Mouse (Mus musculus): Measurements from ENCODE around the gene Cs. TPM values are rescaled to one million over a fixed set of nuclear protein-coding genes. Genes with fewer than 3 reads are reported as not detected.

Gene Cs
- polyA plus RNA-seq, 1 experiment from 2014 or later = 149 TPM

DNA sequence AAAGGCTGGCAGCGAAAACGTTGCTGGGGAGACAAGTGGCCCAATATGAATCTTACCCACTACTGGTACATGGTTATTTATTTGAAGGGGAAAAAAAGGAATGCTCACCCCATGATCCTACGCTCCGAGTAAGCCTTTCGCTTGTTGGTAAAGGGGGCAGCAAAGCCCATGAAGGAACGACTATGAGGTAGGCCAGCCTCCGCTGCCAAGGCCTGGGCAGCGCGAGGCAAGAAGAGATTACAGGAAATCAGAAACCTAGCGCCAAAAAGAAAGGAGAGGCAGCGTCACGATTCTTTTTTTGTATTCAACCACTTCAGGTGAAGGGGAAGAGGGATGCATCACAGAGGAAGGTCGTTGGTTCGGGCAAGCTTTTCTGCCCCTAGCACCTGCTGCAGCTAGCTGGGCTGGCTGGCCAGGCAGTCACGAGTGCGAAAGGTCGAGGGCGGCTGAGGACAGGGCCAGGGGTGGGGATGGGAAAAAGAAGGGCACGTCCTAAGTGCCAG lies 30.4 kb downstream of the Cs start:
- Histone ChIP-seq H3K4me3 (replicated peaks) (peak overlapping the region; percentile 81), H3K27me3 (no peaks in the 10 kb centered on the region), H3K9me3 (replicated peaks) (no peaks in the 10 kb centered on the region), H3K4me1 (replicated peaks) (peaks cover 35% of the 10 kb centered on the region), H3K36me3 (peaks cover 28% of the 10 kb centered on the region), H3K4me2 (peak overlapping the region; percentile 97), H3K9ac (peak overlapping the region; percentile 86), H3K27ac (peak overlapping the region; percentile 95)
- no peak for ATAC-seq (ENCODE audit: low read depth)
- WGBS (ENCODE audit: insufficient replicate concordance) = 23% methylated on average over 19 of the region's 19 CpGs
- DNase-seq = no peak

DNA sequence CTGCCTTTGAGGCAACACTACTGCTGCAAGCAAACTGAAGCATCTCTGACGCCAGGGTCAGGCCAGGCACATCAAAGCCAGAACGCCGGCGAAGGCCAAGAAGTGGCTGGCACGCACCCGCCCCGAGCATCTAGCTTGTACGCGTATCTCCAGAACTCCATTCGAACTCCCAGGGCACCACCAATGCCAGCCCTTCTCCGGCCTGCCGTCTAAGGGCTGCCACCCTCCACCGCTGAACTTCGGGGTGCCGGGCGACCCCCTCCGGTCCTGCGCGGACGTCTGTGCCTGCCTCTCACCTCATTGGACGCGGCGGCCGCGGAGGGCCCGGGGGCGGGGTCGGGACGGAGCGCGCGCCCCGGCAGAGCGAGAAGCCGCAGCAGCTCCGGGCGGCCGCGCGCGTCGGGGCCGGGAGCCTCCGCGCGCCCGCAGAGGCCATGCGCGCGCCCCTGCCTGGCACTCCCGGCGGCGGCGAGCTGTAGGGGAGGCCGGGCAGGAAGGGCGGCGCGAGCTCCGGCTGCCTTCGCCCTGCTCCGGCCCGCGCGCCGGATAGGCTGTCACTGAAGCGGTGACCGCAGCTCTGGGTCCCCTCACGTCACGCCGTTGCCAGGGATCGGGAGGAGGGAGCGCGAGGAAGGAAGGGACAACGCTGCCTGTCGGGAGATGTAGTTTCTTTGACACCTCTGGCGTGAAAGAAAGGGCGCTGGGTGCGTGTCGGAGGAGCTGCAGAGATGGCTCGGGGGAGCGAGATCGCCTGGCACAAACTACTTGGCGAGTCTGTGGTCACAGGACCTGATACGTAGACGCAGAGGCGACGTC lies 31.1 kb downstream of the Cs start, which contains the start of gene Coq10a:
TSS of gene Coq10a (minus strand) at position 596 of the 816 bp plus-strand sequence.
- Histone ChIP-seq H3K27ac (peak within 1 kb of the TSS; percentile 95), H3K9ac (peak within 1 kb of the TSS; percentile 86), H3K27me3 (no peaks in the 10 kb centered on the region), H3K36me3 (peaks cover 22% of the 10 kb centered on the region), H3K4me2 (peak within 1 kb of the TSS; percentile 97), H3K4me3 (replicated peaks) (peak within 1 kb of the TSS; percentile 81), H3K9me3 (replicated peaks) (no peaks in the 10 kb centered on the region), H3K4me1 (replicated peaks) (peaks cover 42% of the 10 kb centered on the region)
- under 1% methylated on average over 85 of the region's 87 CpGs for WGBS (ENCODE audit: insufficient replicate concordance)
- ATAC-seq (ENCODE audit: low read depth) = peak; percentile 88
- DNase-seq = peak; percentile 80

DNA sequence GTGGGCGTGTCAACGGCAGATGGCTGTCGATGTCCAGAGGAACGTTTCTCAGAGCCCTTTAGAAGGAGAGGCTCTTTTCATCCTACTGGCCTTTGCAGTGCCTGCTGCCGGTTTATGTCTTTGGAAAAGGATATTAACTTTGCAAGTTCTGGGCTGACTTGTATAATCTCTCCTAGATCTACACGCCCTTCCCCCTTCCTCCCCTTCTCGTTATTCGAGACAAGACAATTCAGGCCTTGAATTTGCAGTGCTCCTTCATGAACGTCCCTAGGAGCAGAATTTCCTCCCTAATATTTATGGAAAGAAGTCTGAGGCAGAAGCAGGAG lies 31.6 kb downstream of the Cs start:
- Histone ChIP-seq H3K9ac (peak overlapping the region; percentile 86), H3K4me3 (replicated peaks) (peak overlapping the region; percentile 81), H3K4me2 (peak overlapping the region; percentile 97), H3K36me3 (peaks cover 17% of the 10 kb centered on the region), H3K9me3 (replicated peaks) (no peaks in the 10 kb centered on the region), H3K27ac (peak overlapping the region; percentile 95), H3K27me3 (no peaks in the 10 kb centered on the region), H3K4me1 (replicated peaks) (peaks cover 44% of the 10 kb centered on the region)
- WGBS (ENCODE audit: insufficient replicate concordance) = 1% methylated on average over 9 of the region's 9 CpGs
- ATAC-seq (ENCODE audit: low read depth) (no peak), DNase-seq (no peak)

DNA sequence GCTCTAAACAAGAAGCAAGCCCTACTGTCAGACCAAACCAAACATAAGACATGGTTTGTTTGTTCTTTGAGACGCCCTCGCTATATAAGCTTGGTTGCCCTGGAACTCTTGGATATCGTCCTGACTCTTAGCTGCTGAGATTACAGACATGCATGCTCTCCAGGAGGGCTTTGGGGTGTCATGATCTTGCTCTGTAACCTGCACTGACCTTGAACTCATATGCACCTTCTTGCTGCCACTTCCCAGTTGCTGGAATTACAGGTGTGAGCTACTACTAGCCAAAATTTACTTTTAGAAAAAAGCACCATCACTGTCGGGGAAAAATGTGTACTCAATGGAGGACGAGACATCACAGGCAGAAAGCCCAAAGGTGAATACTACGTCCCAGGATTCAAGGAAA lies 32.1 kb downstream of the Cs start:
- no peak for DNase-seq
- Histone ChIP-seq H3K9me3 (replicated peaks) (no peaks in the 10 kb centered on the region), H3K9ac (peak overlapping the region; percentile 86), H3K27ac (peak overlapping the region; percentile 95), H3K36me3 (peaks cover 13% of the 10 kb centered on the region), H3K4me1 (replicated peaks) (peaks cover 44% of the 10 kb centered on the region), H3K4me2 (peak overlapping the region; percentile 97), H3K4me3 (replicated peaks) (peak overlapping the region; percentile 81), H3K27me3 (no peaks in the 10 kb centered on the region)
- no peak for ATAC-seq (ENCODE audit: low read depth)
- 73% methylated on average over 6 of the region's 6 CpGs for WGBS (ENCODE audit: insufficient replicate concordance)

DNA sequence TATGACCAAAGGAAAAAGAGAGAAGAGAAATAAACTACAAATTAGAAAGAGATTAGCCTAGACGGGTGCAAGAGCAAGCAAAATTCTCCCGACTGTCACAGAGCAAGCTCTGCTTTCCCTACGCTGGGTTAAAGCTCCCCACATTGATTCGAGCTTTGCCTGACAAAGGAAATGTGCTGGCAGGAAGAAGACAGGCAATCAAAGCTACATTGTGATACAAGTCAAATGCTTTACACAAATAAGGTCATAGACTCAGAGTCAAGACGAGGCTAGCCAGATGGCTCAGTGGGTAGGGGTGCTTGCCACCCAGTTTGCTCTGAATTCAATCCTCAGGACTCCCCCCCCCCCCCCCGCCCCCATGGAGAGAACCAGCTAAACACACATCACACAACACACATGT lies 32.5 kb downstream of the Cs start:
- Histone ChIP-seq H3K27ac (no peak overlapping the region), H3K4me2 (peak overlapping the region; percentile 97; the same call in 1 of the 2 replicates), H3K36me3 (peaks cover 9% of the 10 kb centered on the region), H3K9ac (0 out of 2 replicates have a peak overlapping the region, but pooled peaks have one; percentile 86), H3K4me1 (replicated peaks) (peaks cover 44% of the 10 kb centered on the region), H3K9me3 (replicated peaks) (no peaks in the 10 kb centered on the region), H3K4me3 (replicated peaks) (no peak overlapping the region), H3K27me3 (no peaks in the 10 kb centered on the region)
- WGBS (ENCODE audit: insufficient replicate concordance) = 72% methylated on average over 6 of the region's 6 CpGs
- DNase-seq (no peak), ATAC-seq (ENCODE audit: low read depth) (no peak)

DNA sequence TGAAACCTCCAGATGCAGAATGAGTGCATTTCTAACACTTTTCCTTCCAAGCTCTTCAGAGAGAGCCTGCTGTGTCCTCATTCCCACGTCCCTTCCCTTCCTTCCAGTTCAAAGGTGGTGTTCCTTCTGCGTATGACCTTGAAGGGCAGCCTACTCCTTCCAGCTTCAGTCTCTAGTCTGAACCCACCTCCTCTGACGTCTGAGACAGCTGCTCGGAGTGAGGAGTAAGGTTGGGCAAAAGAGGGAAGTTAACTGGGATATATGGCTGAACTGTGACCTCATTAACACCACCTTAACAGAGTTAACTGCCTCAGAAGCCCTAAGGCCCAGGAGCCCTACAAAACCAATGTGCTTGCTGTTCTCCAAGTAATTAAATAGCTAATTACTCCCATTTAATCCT lies 33.1 kb downstream of the Cs start:
- no peak overlapping the region for H3K9ac ChIP-seq
- H3K27me3 ChIP-seq = no peaks in the 10 kb centered on the region
- ATAC-seq (ENCODE audit: low read depth) (no peak), DNase-seq (no peak)
- H3K27ac ChIP-seq = no peak overlapping the region
- H3K4me2 ChIP-seq = no peak overlapping the region
- 0 out of 2 replicates have a peak, but pooled peaks cover 3% of the 10 kb centered on the region for H3K36me3 ChIP-seq
- peaks cover 44% of the 10 kb centered on the region for H3K4me1 ChIP-seq (replicated peaks)
- H3K9me3 ChIP-seq (replicated peaks) = no peaks in the 10 kb centered on the region
- 52% methylated on average over 4 of the region's 4 CpGs for WGBS (ENCODE audit: insufficient replicate concordance)
- H3K4me3 ChIP-seq (replicated peaks) = no peak overlapping the region

DNA sequence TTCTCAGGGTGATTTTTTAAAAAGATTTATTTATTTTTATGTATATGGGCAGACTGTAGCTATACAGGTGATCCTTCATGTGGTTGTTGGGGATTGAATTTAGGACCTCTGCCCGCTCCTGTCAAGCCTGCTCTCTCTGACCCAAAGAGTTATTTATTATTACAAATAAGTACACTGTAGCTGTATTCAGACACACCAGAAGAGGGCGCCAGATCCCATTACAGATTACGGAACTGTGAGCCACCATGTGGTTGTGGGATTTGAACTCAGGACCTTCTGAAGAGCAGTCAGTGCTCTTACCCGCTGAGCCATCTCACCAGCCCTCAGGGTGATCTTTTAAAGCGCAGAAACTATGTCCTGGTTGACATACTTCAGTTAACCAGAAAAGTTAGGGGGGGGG lies 34.6 kb downstream of the Cs start:
- H3K4me2 ChIP-seq = no peak overlapping the region
- no peak for ATAC-seq (ENCODE audit: low read depth)
- no peaks in the 10 kb centered on the region for H3K9me3 ChIP-seq (replicated peaks)
- H3K27me3 ChIP-seq = no peaks in the 10 kb centered on the region
- WGBS (ENCODE audit: insufficient replicate concordance) = 68% methylated on average over 5 of the region's 5 CpGs
- DNase-seq = no peak
- H3K4me3 ChIP-seq (replicated peaks) = no peak overlapping the region
- peaks cover 43% of the 10 kb centered on the region for H3K4me1 ChIP-seq (replicated peaks)
- H3K9ac ChIP-seq = no peak overlapping the region
- no peaks in the 10 kb centered on the region for H3K36me3 ChIP-seq
- no peak overlapping the region for H3K27ac ChIP-seq

DNA sequence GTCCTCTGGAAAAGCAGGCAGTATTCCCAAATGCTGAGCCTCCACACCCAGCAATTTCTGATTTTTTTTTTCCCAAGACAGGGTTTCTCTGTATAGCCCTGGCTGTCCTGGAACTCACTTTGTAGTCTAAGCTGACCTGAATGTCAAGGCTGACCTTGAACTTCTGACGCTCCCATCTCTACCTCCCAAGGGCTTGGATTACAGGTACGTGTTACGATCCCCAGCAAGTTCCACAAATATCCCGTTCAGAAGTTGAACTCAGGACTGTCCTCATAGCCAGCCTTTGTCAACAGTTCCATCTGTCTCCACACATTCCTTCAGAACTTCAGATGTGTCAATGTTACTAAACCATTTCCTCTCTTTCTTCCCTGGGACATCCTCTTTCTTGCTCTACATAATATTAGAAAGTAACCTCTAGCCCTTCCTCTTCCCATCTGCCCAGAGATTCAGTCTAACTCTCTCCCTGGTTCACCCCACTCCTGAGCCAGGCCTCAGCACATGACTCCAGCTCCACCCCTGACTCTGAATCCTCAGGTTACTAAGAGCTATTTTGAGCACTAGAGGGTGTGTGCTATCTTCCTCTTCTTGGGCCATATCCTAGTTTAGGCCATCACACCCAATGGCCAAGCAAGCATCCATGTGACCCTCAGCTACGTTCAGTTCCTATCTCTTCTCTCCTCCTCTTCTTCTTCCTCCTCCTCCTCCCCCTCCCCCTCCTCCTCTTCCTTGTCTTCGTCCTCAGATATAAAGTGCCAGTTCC lies 35.6 kb downstream of the Cs start:
- 0 out of 2 replicates have a peak overlapping the region, but pooled peaks have one; percentile 6 for H3K9ac ChIP-seq
- DNase-seq = no peak
- no peak for ATAC-seq (ENCODE audit: low read depth)

DNA sequence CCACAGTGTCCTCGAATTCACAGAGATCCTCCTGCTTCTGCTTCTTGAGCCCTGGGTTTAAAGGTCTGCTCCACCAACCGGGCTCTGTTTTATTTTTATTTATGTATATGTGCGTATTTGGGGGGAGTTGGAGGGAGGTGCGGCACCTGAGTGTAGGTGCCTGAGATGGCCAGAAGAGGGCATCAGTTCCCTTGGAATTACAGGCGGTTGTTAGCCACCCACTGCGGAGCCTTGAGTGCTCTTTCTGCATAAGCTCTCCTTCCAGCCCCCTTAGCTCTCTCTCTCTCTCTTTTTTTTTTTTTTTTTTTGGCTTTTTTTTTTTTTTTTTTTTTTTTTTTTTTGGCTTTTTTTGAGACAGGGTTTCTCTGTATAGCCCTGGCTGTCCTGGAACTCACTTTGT lies 36.9 kb downstream of the Cs start:
- Histone ChIP-seq H3K27me3 (no peaks in the 10 kb centered on the region), H3K4me1 (replicated peaks) (peaks cover 50% of the 10 kb centered on the region), H3K9me3 (replicated peaks) (no peaks in the 10 kb centered on the region), H3K36me3 (peaks cover 11% of the 10 kb centered on the region), H3K4me3 (replicated peaks) (no peak overlapping the region), H3K4me2 (no peak overlapping the region), H3K27ac (no peak overlapping the region), H3K9ac (no peak overlapping the region)
- ATAC-seq (ENCODE audit: low read depth) = no peak
- WGBS (ENCODE audit: insufficient replicate concordance) = 70% methylated on average over 6 of the region's 6 CpGs
- no peak for DNase-seq

More for the DNA sequence above, 35.6 kb downstream of the Cs start:
- H3K27ac ChIP-seq = peak overlapping the region; percentile 25; the same call in 1 of the 2 replicates
- H3K27me3 ChIP-seq = no peaks in the 10 kb centered on the region
- H3K4me2 ChIP-seq = no peak overlapping the region
- peaks cover 42% of the 10 kb centered on the region for H3K4me1 ChIP-seq (replicated peaks)
- 43% methylated on average over 6 of the region's 6 CpGs for WGBS (ENCODE audit: insufficient replicate concordance)
- no peaks in the 10 kb centered on the region for H3K36me3 ChIP-seq
- no peaks in the 10 kb centered on the region for H3K9me3 ChIP-seq (replicated peaks)
- no peak overlapping the region for H3K4me3 ChIP-seq (replicated peaks)

DNA sequence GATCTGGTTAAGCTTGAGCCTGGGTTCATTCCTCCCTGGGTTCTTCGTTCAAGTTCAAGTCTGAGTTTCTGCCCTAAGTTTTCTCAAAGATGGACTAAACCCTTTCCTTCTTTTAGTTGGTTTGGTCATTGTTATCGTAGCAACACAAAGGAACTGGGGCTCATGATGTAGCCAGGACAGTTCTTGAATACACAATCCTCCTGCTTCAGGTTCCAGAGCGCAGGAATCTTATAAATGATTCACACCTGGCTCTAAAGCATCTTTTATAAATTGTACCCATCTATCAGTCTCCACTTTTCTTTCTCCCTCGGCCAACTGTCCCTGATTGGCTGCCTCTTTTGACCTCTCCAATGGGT lies 38.5 kb downstream of the Cs start:
- Histone ChIP-seq H3K4me1 (replicated peaks) (peaks cover 44% of the 10 kb centered on the region), H3K27me3 (no peaks in the 10 kb centered on the region), H3K4me3 (replicated peaks) (peak overlapping the region; percentile 87), H3K4me2 (peak overlapping the region; percentile 97), H3K27ac (peak overlapping the region; percentile 84), H3K9ac (peak overlapping the region; percentile 94), H3K36me3 (peaks cover 27% of the 10 kb centered on the region), H3K9me3 (replicated peaks) (no peaks in the 10 kb centered on the region)
- ATAC-seq (ENCODE audit: low read depth) (no peak), DNase-seq (no peak)
- 50% methylated on average over 4 of the region's 4 CpGs for whole genome bisulfite sequencing (ENCODE audit: insufficient replicate concordance)

DNA sequence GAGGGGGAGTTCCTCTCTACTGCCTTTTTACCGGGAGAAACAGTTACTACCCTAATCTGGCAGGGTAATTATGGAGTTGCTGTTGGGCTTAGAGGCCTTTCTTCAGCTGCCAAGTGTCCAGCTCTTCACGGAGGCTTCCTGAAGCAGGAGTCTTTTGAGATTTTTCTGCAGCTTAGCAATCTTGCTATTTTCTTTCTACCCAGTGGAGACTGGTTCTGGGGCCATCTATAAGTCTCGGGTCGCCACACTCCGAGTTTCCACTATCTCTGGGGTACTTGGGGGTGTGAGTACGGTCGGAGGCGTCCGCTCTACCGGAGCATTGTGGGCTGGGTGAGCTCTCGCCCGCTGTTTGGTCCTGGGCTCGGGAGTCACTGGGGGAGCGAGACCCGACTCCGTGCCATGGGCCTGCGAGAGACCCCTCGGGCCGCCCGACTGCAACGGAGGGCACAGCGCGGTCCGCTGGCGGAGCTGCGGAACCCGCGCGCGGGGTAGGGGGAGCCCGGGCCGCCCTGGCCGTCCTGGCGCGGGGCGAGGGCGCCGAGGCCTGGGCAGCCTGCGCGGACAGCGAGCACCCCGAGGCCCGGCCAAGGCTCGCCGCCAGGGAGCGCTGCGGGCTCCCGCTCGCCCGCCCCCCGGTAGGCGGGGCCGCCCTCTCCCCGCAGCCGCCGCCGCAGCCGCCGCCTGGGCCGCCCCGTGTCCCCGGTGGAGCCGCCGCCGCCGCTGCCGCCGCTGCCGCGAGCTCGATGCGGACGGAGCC lies 39.1 kb downstream of the Cs start, which contains the start of gene Ankrd52:
TSS of gene Ankrd52 (plus strand) at position 661 of the 757 bp plus-strand sequence.
- Histone ChIP-seq H3K36me3 (peaks cover 31% of the 10 kb centered on the region), H3K4me1 (replicated peaks) (peaks cover 44% of the 10 kb centered on the region), H3K4me2 (peak within 1 kb of the TSS; percentile 97), H3K27ac (peak within 1 kb of the TSS; percentile 84), H3K9me3 (replicated peaks) (no peaks in the 10 kb centered on the region), H3K4me3 (replicated peaks) (peak within 1 kb of the TSS; percentile 87), H3K27me3 (no peaks in the 10 kb centered on the region), H3K9ac (peak within 1 kb of the TSS; percentile 94)
- DNase-seq (peak; percentile 76), ATAC-seq (ENCODE audit: low read depth) (peak; percentile 93)
- under 1% methylated on average over 51 of the region's 73 CpGs for WGBS (ENCODE audit: insufficient replicate concordance)

Measured in liver, embryonic 13.5 days (tissue).